Mouse (Mus musculus) limb, embryonic 15.5 days (tissue): ENCODE data around the gene Macrod1. TPM values are rescaled to one million over a fixed set of nuclear protein-coding genes. Genes with fewer than 3 reads are reported as not detected.
A peak's percentile ranks its signal among the peaks of the same experiment; 100 is the strongest.

Experiments
- ATAC-seq: fragments of 200-750 bp; cut with Nextera tagmentation; 2 replicates; pipeline ENCODE4 v1.8.0; 2017; ENCODE audit warnings: low read depth, moderate TSS enrichment; ENCODE audit not compliant: insufficient number of reproducible peaks, low FRiP score, low TSS enrichment
- H3K27ac ChIP-seq: fragments of 300-500 bp; sonication (generic); 2 replicates; pipeline ENCODE4 v1.5.1; 2015; ENCODE audit warnings: moderate library complexity, mild to moderate bottlenecking, inconsistent platforms
- H3K27me3 ChIP-seq: fragments of 300-500 bp; sonication (generic); 2 replicates; pipeline ENCODE4 v1.6.1; 2015; ENCODE audit warnings: inconsistent platforms
- H3K36me3 ChIP-seq: fragments of 300-500 bp; sonication (generic); 2 replicates; pipeline ENCODE4 v1.6.1; 2015; ENCODE audit warnings: inconsistent platforms
- H3K4me1 ChIP-seq: fragments of 300-500 bp; sonication (generic); 2 replicates; pipeline ENCODE4 v1.6.1; 2015; ENCODE audit warnings: inconsistent platforms
- H3K4me2 ChIP-seq: fragments of 300-500 bp; sonication (generic); 2 replicates; pipeline ENCODE4 v1.6.1; 2015; ENCODE audit warnings: mild to moderate bottlenecking, inconsistent platforms
- H3K4me3 ChIP-seq: fragments of 300-500 bp; sonication (generic); 2 replicates; pipeline ENCODE4 v1.5.1; 2015; ENCODE audit warnings: mild to moderate bottlenecking, inconsistent platforms
- H3K9ac ChIP-seq: fragments of 300-500 bp; sonication (generic); 2 replicates; pipeline ENCODE4 v1.6.1; 2015; ENCODE audit warnings: inconsistent platforms
- H3K9me3 ChIP-seq: fragments of 300-500 bp; sonication (generic); 2 replicates; pipeline ENCODE4 v1.6.1; 2016; ENCODE audit warnings: inconsistent platforms
- WGBS: fragments of 180-500 bp; shearing (Covaris S2); methylation state at CpG from one replicate; pipeline ENCODE4 v1.1.7; 2015; 5-methylcytosine and 5-hydroxymethylcytosine counted together
- polyA plus RNA-seq: library from polyadenylated mRNA; unstranded; fragments of >200 nt; fragmentation: Nextera tagmentation; extraction: Ambion mirVana; gene quantifications from 2 replicates; pipeline ENCODE4 v1.2.1, GENCODE M21; 2015

The Macrod1 gene
- polyA plus RNA-seq, 1 experiment from 2014 or later = 18.2 TPM

- no peak overlapping the region for H3K9ac ChIP-seq
- ATAC-seq = no peak
- H3K4me2 ChIP-seq = no peak overlapping the region
- peaks cover 67% of the 10 kb centered on the region for H3K4me1 ChIP-seq
- H3K9me3 ChIP-seq = no peaks in the 10 kb centered on the region
- WGBS = 70% methylated on average over 7 of the region's 7 CpGs
- H3K27me3 ChIP-seq = peaks cover 30% of the 10 kb centered on the region
- H3K36me3 ChIP-seq = no peaks in the 10 kb centered on the region
- H3K4me3 ChIP-seq = no peak overlapping the region
- no peak overlapping the region for H3K27ac ChIP-seq
Measured at GRCm38 (mm10) chr19:7149158-7149685, 92.6 kb downstream of the Macrod1 start.

GRCm38 (mm10) chr19:7151300-7151926 lies 94.8 kb downstream of the Macrod1 start:
- Histone ChIP-seq H3K9me3 (no peaks in the 10 kb centered on the region), H3K9ac (no peak overlapping the region), H3K36me3 (no peaks in the 10 kb centered on the region), H3K27ac (no peak overlapping the region), H3K4me1 (peaks cover 83% of the 10 kb centered on the region), H3K4me2 (no peak overlapping the region), H3K4me3 (no peak overlapping the region), H3K27me3 (peaks cover 10% of the 10 kb centered on the region; the same call in 1 of the 2 replicates)
- WGBS = 79% methylated on average over 7 of the region's 7 CpGs
- ATAC-seq = no peak

DNA sequence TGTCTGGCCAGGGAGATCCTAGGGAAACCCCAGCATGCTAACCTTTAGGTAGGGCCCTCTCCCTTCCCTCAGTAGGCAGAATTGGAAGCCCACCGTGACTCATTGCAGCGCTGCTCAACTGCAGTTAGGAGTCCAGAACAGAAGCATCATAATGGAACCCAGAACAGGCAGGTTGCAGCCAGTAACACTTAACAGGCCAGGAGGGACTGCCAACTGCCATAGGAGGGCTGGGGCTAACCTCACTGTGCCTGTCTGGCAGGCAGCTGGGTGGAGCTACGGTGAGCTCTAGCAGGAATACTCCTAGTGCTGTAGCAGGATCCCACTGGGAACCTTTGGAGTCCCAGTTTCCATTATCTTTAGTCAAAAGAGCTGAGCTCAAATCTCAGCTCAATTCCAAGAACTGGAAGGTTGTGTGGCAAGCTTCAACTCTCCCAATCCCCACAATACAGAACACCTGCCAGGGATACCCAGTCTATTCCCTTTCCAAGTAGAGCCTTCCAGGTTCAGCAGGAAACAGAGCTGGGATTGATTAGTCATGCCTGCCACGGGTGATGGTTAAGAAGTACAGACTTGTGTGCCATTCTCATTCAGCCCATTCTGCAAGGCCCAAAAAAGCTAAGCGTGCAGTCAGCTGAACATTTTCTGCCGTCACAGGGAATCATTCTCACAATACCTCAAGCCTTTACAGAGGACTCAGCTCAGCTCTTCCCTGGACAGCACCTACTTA lies 95.5 kb downstream of the Macrod1 start:
- peaks cover 90% of the 10 kb centered on the region for H3K4me1 ChIP-seq
- peaks cover 3% of the 10 kb centered on the region; the same call in 1 of the 2 replicates for H3K27me3 ChIP-seq
- H3K9me3 ChIP-seq = no peaks in the 10 kb centered on the region
- 72% methylated on average over 6 of the region's 6 CpGs for WGBS
- H3K4me2 ChIP-seq = no peak overlapping the region
- no peak overlapping the region for H3K4me3 ChIP-seq
- H3K27ac ChIP-seq = 0 out of 2 replicates have a peak overlapping the region, but pooled peaks have one; percentile 59
- no peaks in the 10 kb centered on the region for H3K36me3 ChIP-seq
- H3K9ac ChIP-seq = no peak overlapping the region
- ATAC-seq = no peak

DNA sequence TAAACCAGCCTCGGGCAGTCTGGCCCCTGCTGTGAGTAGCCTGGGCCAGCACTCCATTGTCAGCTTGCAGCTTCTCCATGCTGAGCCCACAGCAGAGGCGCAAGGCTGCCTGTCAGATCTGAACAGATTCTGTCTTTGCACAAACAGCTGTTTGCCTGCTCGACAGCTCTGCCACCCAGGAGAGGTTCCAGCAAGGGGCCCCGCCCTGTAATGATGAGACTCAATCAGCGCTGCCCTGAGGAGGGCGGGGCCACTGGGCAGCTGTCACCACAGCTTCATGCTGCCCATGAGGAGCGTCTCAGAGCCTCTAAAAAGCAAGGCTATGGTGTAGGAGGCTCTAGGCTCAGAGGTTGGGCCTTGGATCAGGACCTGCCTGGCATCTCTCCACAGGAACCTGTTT lies 96.6 kb downstream of the Macrod1 start:
- Histone ChIP-seq H3K4me3 (no peak overlapping the region), H3K4me2 (no peak overlapping the region), H3K9ac (no peak overlapping the region), H3K9me3 (no peaks in the 10 kb centered on the region), H3K36me3 (no peaks in the 10 kb centered on the region), H3K4me1 (peaks cover 88% of the 10 kb centered on the region), H3K27ac (peak overlapping the region; percentile 59; the same call in 1 of the 2 replicates), H3K27me3 (peaks cover 6% of the 10 kb centered on the region; the same call in 1 of the 2 replicates)
- 28% methylated on average over 7 of the region's 7 CpGs for WGBS
- ATAC-seq = no peak

- no peak overlapping the region for H3K4me2 ChIP-seq
- H3K4me3 ChIP-seq = no peak overlapping the region
- H3K27me3 ChIP-seq = peaks cover 11% of the 10 kb centered on the region; the same call in 1 of the 2 replicates
- peak overlapping the region; percentile 57 for H3K27ac ChIP-seq
- H3K36me3 ChIP-seq = no peaks in the 10 kb centered on the region
- WGBS = 70% methylated on average over 6 of the region's 6 CpGs
- H3K9ac ChIP-seq = no peak overlapping the region
- 0 out of 2 replicates have a peak, but pooled peaks have one; percentile 59 for ATAC-seq
- H3K4me1 ChIP-seq = peaks cover 76% of the 10 kb centered on the region
- no peaks in the 10 kb centered on the region for H3K9me3 ChIP-seq
Measured at GRCm38 (mm10) chr19:7155196-7155595, 98.6 kb downstream of the Macrod1 start.

DNA sequence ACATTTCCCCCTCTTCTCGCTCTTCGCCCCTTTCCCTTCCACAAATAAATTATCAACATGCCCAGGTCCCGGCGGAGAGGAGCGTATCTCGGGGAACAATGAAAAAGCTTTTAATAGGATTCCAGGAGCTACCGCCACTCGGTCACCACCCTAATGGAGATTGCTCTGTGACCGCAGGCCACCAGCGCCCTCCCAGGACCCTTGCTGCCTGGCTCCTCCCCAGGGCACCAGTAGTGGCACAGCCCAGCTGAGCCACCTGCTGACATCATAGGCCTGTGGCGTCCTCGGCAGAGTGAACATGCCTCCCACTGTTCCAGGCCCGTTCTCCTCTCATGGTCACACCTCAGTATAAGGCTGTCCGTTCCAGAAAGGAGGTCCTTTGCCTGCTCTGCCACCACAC lies 101.1 kb downstream of the Macrod1 start:
- no peaks in the 10 kb centered on the region for H3K36me3 ChIP-seq
- no peak overlapping the region for H3K4me3 ChIP-seq
- H3K9ac ChIP-seq = no peak overlapping the region
- H3K27me3 ChIP-seq = 0 out of 2 replicates have a peak, but pooled peaks cover 8% of the 10 kb centered on the region
- no peaks in the 10 kb centered on the region for H3K9me3 ChIP-seq
- no peak for ATAC-seq
- 49% methylated on average over 14 of the region's 14 CpGs for WGBS
- H3K4me1 ChIP-seq = peaks cover 65% of the 10 kb centered on the region
- H3K4me2 ChIP-seq = no peak overlapping the region
- H3K27ac ChIP-seq = no peak overlapping the region

GRCm38 (mm10) chr19:7160151-7160906 lies 103.7 kb downstream of the Macrod1 start:
- H3K4me1 ChIP-seq = peaks cover 61% of the 10 kb centered on the region
- H3K27ac ChIP-seq = 0 out of 2 replicates have a peak overlapping the region, but pooled peaks have one; percentile 17
- no peak overlapping the region for H3K4me2 ChIP-seq
- no peak for ATAC-seq
- peaks cover 13% of the 10 kb centered on the region for H3K27me3 ChIP-seq
- H3K36me3 ChIP-seq = no peaks in the 10 kb centered on the region
- no peak overlapping the region for H3K9ac ChIP-seq
- H3K9me3 ChIP-seq = no peaks in the 10 kb centered on the region
- no peak overlapping the region for H3K4me3 ChIP-seq
- 8% methylated on average over 14 of the region's 14 CpGs for WGBS

DNA sequence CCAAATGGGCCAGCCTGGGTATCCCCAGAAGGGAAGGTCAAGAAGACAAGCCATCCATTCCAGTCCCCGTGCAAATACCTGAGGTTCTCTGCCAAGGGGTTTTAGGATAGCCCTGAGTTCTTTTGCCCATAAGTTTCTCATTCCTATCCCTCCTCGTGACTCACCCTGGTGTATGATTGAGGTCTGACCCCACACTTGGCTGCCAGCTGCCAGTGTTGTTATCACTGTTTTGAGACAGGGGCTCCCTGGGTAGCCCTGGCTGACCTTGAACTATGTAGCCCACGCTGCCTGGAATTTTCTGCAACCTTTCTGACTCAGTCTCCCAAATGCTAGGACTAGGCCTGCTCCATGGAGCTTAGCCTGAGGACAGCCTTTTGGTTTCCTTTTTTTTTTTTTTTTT lies 104.5 kb downstream of the Macrod1 start:
- Histone ChIP-seq H3K4me1 (peaks cover 63% of the 10 kb centered on the region), H3K4me3 (no peak overlapping the region), H3K9me3 (no peaks in the 10 kb centered on the region), H3K9ac (no peak overlapping the region), H3K27ac (no peak overlapping the region), H3K36me3 (no peaks in the 10 kb centered on the region), H3K27me3 (peaks cover 20% of the 10 kb centered on the region), H3K4me2 (no peak overlapping the region)
- WGBS = 77% methylated on average over 3 of the region's 3 CpGs
- no peak for ATAC-seq

- WGBS = 5% methylated on average over 5 of the region's 6 CpGs
- H3K4me2 ChIP-seq = peak overlapping the region; percentile 99
- peak overlapping the region; percentile 62; the same call in 1 of the 2 replicates for H3K9ac ChIP-seq
- H3K27ac ChIP-seq = no peak overlapping the region
- ATAC-seq = no peak
- H3K4me3 ChIP-seq = peak overlapping the region; percentile 73
- H3K36me3 ChIP-seq = no peaks in the 10 kb centered on the region
- no peaks in the 10 kb centered on the region for H3K9me3 ChIP-seq
- H3K27me3 ChIP-seq = peaks cover 46% of the 10 kb centered on the region
- H3K4me1 ChIP-seq = peaks cover 57% of the 10 kb centered on the region
Measured at GRCm38 (mm10) chr19:7164238-7164637, 107.6 kb downstream of the Macrod1 start.

DNA sequence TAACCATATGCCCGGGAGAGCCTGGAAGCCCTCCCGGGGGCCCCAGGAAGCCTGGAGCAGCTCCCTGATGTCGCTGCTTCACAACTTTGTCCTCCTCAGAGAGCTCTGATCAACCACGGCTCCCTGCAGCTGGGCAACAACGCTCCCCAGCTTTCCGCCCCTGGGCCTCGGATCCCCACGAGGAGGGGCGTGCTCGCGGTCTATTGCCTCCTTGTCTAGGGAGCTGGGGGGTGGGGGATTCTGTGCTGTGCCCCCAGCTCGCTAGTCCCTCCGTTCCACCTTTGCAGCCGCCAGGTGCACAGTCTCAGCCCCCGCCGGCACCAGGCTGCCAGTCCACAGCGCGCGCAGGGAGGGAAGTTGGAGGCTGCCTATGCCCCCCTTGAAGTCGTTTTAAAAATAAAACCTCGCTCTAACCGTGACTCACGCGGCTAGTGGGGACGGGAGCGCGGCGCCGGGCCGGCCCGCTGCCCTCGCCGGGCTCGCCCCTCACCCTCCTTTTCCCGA lies 108.3 kb downstream of the Macrod1 start:
- peaks cover 53% of the 10 kb centered on the region for H3K4me1 ChIP-seq
- H3K9me3 ChIP-seq = no peaks in the 10 kb centered on the region
- H3K4me2 ChIP-seq = peak overlapping the region; percentile 99
- H3K27me3 ChIP-seq = peaks cover 42% of the 10 kb centered on the region
- no peaks in the 10 kb centered on the region for H3K36me3 ChIP-seq
- peak overlapping the region; percentile 62 for H3K9ac ChIP-seq
- WGBS = under 1% methylated on average over 35 of the region's 35 CpGs
- no peak for ATAC-seq
- H3K4me3 ChIP-seq = peak overlapping the region; percentile 73
- 0 out of 2 replicates have a peak overlapping the region, but pooled peaks have one; percentile 24 for H3K27ac ChIP-seq

GRCm38 (mm10) chr19:7165509-7166199 lies 109.0 kb downstream of the Macrod1 start:
- H3K9ac ChIP-seq = peak overlapping the region; percentile 62
- no peak for ATAC-seq
- 1% methylated on average over 79 of the region's 105 CpGs for WGBS
- H3K36me3 ChIP-seq = no peaks in the 10 kb centered on the region
- peak overlapping the region; percentile 99 for H3K4me2 ChIP-seq
- peak overlapping the region; percentile 73 for H3K4me3 ChIP-seq
- H3K27me3 ChIP-seq = peaks cover 42% of the 10 kb centered on the region
- H3K27ac ChIP-seq = no peak overlapping the region; the same call in 1 of the 2 replicates
- H3K9me3 ChIP-seq = no peaks in the 10 kb centered on the region
- H3K4me1 ChIP-seq = peaks cover 45% of the 10 kb centered on the region
